Mouse (Mus musculus): ENCODE results near the gene Gm3448. TPM values are rescaled to one million over a fixed set of nuclear protein-coding genes. Genes with fewer than 3 reads are reported as not detected.

Gene Gm3448
- polyA plus RNA-seq, 1 experiment from 2014 or later = 3.8 TPM

DNA sequence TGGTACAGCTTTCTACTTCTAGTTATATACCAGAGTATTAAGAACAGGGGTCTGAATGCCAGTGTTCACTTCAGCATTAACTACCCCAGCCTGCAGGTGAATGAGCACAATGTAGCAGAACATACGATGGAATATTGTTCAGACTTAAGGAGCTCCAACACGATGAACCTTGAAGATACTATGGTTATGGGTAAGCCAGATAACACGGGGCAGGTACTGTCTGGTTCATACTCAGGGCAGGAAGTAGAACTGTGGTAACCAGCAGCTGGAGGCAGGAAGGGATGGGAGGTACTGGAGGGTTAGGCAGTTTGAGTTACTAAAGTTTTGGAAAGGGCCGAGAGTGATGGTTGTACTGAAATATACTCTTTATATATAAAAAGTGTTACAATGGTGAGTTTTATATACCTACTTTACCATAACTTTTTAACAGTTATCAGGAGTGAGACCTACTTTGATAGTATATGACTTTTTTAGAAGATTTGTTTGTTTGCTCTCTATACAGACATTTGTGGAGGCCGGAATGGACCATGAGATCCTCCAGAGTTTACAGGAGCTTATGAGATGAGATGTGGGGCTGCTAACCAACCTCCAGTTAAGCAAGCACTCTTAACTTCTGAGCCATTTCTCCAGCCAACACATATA lies 82.5 kb downstream of the Gm3448 start:
- no peaks in the 10 kb centered on the region for H3K9me3 ChIP-seq (ENCODE audit: control insufficient read depth, low read length)
- no peak overlapping the region for H3K9ac ChIP-seq (ENCODE audit: low read length)
- no peak overlapping the region for H3K27ac ChIP-seq (ENCODE audit: low read depth)
- H3K4me3 ChIP-seq (ENCODE audit: low read depth, low read length) = no peak overlapping the region
- no peaks in the 10 kb centered on the region for H3K27me3 ChIP-seq (replicated peaks; ENCODE audit: control insufficient read depth, insufficient read depth, low read length)
- no peak overlapping the region for H3K4me2 ChIP-seq (ENCODE audit: low read length)
- DNase-seq (ENCODE audit: low spot score) (no peak), ATAC-seq (replicated peaks; ENCODE audit: low FRiP score, low TSS enrichment, low read depth) (no peak)
- H3K4me1 ChIP-seq (replicated peaks; ENCODE audit: control insufficient read depth, insufficient read depth, low read length) = peaks cover 7% of the 10 kb centered on the region
- H3K36me3 ChIP-seq (ENCODE audit: control insufficient read depth, insufficient read depth, low read length) = peaks cover 17% of the 10 kb centered on the region
- 90% methylated on average over 5 of the region's 5 CpGs for WGBS

DNA sequence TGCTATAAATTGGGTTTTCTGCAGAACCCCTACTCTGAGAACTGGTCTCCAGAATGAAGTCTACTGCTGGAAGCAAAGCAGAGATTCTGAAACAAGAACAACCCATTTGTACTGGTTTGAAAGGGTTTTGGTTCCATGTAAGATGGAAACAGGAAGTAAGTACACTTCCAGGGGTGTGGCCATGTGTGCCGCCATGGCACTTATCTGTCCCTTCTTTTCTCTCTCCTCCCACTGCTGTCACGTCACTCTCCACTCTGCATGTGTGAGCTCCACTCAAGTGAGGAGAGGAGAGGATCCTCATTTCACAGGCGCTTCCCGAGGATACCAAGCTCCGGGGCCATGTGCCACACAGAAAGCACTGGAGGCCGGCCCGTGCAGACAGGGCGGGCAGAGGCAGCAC lies 87.9 kb downstream of the Gm3448 start:
- no peak for DNase-seq (ENCODE audit: low spot score)
- Histone ChIP-seq H3K9ac (ENCODE audit: low read length) (no peak overlapping the region), H3K36me3 (ENCODE audit: control insufficient read depth, insufficient read depth, low read length) (peaks cover 64% of the 10 kb centered on the region), H3K9me3 (ENCODE audit: control insufficient read depth, low read length) (no peaks in the 10 kb centered on the region), H3K4me1 (replicated peaks; ENCODE audit: control insufficient read depth, insufficient read depth, low read length) (no peaks in the 10 kb centered on the region), H3K4me2 (ENCODE audit: low read length) (no peak overlapping the region), H3K27ac (ENCODE audit: low read depth) (no peak overlapping the region), H3K27me3 (replicated peaks; ENCODE audit: control insufficient read depth, insufficient read depth, low read length) (no peaks in the 10 kb centered on the region), H3K4me3 (ENCODE audit: low read depth, low read length) (no peak overlapping the region)
- WGBS = 94% methylated on average over 8 of the region's 8 CpGs
- ATAC-seq (replicated peaks; ENCODE audit: low FRiP score, low TSS enrichment, low read depth) = no peak

- Histone ChIP-seq H3K9ac (ENCODE audit: low read length) (no peak overlapping the region), H3K4me2 (ENCODE audit: low read length) (no peak overlapping the region), H3K9me3 (ENCODE audit: control insufficient read depth, low read length) (no peaks in the 10 kb centered on the region), H3K27me3 (replicated peaks; ENCODE audit: control insufficient read depth, insufficient read depth, low read length) (no peaks in the 10 kb centered on the region), H3K4me3 (ENCODE audit: low read depth, low read length) (no peak overlapping the region), H3K36me3 (ENCODE audit: control insufficient read depth, insufficient read depth, low read length) (peaks cover 89% of the 10 kb centered on the region), H3K27ac (ENCODE audit: low read depth) (no peak overlapping the region), H3K4me1 (replicated peaks; ENCODE audit: control insufficient read depth, insufficient read depth, low read length) (peaks cover 10% of the 10 kb centered on the region; the same call in 1 of the 2 replicates)
- DNase-seq (ENCODE audit: low spot score) (no peak), ATAC-seq (replicated peaks; ENCODE audit: low FRiP score, low TSS enrichment, low read depth) (no peak)
- 88% methylated on average over 7 of the region's 7 CpGs for WGBS
These were observed 92.0 kb downstream of the Gm3448 start for GRCm38 (mm10) chr17:14949161-14949827.

Other genes with a start within 250 kb of the Gm3448 start
- gene Wdr27, start 98.4 kb downstream of the Gm3448 start, polyA plus RNA-seq (2014; fragmentation: Nextera tagmentation; extraction: Ambion mirVana) = 6.1 and 9.5 TPM in 2 replicates
- 30.9 and 33.5 TPM in 2 replicates for gene 1600012H06Rik, start 98.4 kb downstream of the Gm3448 start, polyA plus RNA-seq (2014; fragmentation: Nextera tagmentation; extraction: Ambion mirVana)
- 45.1 and 48.6 TPM in 2 replicates for gene Phf10, start 80.3 kb downstream of the Gm3448 start, polyA plus RNA-seq (2014; fragmentation: Nextera tagmentation; extraction: Ambion mirVana)
- gene 9030025P20Rik, start 63.1 kb downstream of the Gm3448 start, polyA plus RNA-seq (2014; fragmentation: Nextera tagmentation; extraction: Ambion mirVana) = 5.7 and 9.4 TPM in 2 replicates
- gene Gm3417, start 62.7 kb downstream of the Gm3448 start, polyA plus RNA-seq (2014; fragmentation: Nextera tagmentation; extraction: Ambion mirVana) = 1.6 TPM in 1 of 2 replicates, not detected in the other
- gene Gm3435, start 31.4 kb downstream of the Gm3448 start, polyA plus RNA-seq (2014; fragmentation: Nextera tagmentation; extraction: Ambion mirVana) = 4.5 and 5.1 TPM in 2 replicates
- 61.9 and 75.4 TPM in 2 replicates for gene Ermard, start 329 bp downstream of the Gm3448 start, polyA plus RNA-seq (2014; fragmentation: Nextera tagmentation; extraction: Ambion mirVana)
- 1.1 TPM in 1 of 2 replicates, not detected in the other for gene Tcte3, start within 50 bp of the Gm3448 start, polyA plus RNA-seq (2014; fragmentation: Nextera tagmentation; extraction: Ambion mirVana)